Mouse (Mus musculus) layer of hippocampus, postnatal 10 days (tissue): Measurements from ENCODE around the gene Epdr1. TPM values are rescaled to one million over a fixed set of nuclear protein-coding genes. Genes with fewer than 3 reads are reported as not detected.
"Not testable (repeated sequence)": the region's sequence is repeated elsewhere in the genome, so short reads cannot be mapped to it uniquely, and the experiment has no call there.

Experiments
- DNase-seq, 2 experiments: peaks; one replicate each; pipeline ENCODE4 v3.0.0; 2021; ENCODE audit warnings: low spot score in 2 of 2
- total RNA-seq, 2 experiments: library from RNA; stranded (reverse); gene quantifications; 2 replicates each; pipeline ENCODE4 v1.2.3; 2021

The Epdr1 gene
- total RNA-seq, 2 experiments from 2014 or later: 36.3 to 42.2 TPM

DNA sequence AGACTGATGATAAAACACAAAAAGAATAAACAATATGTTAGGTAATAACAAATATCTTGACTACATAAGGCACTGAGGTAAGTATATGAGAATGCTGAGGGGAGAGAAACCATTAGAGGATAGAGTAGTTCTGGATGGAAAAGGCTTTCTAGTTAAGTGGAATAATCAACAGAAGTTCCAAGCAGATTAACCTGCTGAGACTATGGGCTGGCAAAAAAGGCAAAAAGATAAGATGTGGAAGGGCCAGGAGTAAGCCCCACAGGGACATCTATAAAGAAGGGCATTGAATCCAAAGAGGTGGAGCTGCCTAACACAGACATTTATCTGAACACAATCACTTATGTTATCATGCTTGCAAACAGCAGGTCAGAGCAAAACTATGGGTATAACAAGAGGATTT lies 11.6 kb downstream of the Epdr1 start:
- no peak for DNase-seq

DNA sequence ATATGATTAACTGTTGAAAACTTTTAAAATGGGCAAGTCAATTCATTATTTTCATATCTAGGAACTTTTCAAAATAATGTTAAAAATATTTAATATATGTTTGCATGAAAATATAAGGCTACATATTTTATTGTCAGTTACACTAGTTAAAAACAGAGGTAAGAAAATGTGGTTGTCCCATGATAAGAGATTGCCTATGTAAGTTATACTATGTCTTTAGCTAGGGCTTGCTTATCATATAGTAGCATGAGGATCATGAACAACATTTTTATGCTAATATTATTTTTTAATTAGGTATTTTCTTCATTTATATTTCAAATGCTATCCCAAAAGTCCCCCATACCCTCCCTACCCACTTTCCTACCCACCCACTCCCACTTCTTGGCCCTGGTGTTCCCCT lies 14.8 kb downstream of the Epdr1 start:
- no peak for DNase-seq

DNA sequence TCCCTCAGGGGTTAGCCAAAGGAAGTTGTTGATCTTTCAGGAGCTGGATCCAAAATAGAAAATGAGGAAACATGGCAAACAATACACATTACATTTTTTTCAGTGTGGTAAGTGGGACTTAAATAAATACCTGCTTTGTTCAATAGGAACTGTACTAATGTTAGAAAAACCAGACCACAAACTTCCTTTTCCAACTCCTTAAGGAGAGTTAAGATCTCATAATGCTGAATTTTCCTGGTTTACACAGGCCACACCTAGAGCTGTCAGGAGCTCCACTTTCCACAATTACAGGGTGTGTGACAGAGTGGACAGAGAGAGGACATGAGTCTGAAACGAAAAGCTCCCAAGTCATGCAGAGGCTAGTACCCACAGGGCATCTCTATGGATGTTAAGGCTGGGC lies 16.0 kb downstream of the Epdr1 start:
- DNase-seq: no peak

DNA sequence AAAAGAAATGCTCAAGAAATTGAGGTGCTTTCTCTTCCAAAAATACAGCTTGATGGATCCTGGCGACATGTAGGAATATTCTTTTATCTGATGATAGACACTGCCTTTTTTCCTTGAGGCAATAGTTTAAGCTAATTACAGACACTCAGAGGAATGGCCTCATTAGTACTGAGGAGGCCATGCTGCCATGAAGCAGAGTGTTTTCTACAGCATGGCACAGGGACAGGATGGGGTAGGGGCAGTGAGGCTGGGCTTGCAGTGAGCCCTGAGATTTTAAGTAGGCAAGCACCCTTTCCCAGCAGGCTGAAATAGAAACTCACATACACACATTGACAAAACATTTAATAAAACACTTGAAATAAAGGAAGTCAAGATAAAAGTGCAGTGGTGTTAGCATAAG lies 17.2 kb downstream of the Epdr1 start:
- no peak for DNase-seq

DNA sequence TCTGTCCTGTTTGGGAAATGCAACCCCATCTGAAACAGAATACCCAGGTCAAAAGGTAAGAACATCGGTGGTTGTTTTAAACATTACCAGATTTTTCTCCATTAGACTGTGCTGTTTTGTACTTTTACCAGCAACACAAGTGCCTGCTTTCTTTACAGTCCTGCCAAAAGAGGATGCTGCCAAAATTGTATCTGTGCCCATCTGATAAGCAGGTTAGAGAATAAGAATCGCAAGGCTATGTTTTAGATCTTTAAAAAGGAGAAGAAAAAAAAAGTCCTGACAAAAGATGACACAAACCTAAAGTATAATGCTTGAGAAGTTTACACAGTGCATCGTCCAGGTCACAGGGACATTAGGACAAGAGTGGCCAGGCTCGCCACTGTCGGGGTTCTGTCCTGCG lies 20.5 kb downstream of the Epdr1 start:
- DNase-seq: no peak

DNA sequence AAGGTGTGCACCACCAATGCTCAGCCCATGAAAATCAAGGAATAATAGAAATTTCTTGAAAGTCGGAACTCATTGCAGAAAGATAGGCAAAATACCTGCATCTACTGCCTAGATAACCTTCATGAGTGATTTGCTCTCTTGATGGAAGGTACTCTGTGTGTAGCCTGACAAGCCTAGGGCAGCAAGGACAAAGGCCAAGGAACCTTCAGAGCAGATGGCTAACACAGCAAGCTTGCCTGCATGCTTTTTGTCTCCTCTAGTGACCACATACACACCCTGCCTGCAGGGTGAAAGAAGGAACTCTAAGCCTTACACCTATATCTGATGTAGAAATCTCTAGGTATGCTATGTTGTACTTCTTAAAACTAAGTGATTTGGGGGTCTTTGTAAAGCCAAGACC lies 24.6 kb downstream of the Epdr1 start:
- no peak for DNase-seq

DNA sequence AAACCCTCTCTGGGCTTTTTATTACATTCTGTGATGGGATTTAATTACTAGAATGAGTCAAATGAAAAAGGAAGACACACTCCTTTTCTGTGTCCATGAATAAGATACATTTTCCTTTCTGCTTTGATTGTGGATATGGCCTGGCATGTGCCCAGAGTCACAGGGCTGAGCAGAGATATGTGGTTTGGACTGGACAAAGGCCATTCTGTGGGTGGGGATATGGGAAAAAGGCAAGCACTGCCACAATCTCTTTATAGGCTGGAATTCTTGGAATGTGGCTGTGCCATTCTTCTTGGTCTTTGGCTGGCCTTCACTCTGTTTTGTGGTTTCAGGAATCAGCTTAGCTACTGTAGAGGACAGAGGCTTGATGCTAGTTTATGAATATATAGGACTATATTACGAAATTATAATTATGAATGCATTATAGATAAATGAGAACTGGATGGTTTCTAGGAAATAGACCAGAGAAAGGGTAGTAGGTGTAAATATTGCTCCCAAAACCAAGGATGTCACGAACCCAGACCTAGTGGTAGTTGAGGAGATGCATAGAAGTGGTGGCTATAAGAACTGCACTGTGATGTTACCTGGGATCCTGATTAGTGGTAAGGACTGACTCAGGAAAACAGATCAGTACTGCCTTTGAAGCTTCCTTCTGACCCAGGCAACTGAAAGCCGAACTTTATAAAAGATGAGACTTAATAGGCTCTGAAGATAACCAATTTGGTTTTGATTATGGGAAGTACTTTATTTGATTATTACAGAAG lies 28.5 kb downstream of the Epdr1 start:
- no peak for DNase-seq

DNA sequence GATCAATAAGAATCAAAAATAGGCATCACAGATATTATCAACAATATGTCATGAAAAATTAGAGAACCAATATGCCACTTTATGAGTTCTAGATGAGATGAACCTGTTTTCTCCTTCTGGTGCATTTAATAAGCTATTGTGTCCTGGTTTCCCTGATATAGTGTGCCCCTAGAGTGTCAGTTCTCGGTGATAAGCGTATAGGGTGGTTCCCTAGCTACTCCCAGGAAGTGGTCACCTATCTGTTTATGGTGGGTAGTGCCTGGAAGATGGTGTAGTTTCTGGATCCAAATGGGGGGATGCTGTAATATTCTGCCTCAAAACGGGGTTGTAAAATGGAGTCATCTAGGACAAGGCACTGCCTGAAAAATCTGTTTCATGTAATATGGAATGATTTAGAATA lies 43.8 kb downstream of the Epdr1 start:
- DNase-seq: no peak

DNA sequence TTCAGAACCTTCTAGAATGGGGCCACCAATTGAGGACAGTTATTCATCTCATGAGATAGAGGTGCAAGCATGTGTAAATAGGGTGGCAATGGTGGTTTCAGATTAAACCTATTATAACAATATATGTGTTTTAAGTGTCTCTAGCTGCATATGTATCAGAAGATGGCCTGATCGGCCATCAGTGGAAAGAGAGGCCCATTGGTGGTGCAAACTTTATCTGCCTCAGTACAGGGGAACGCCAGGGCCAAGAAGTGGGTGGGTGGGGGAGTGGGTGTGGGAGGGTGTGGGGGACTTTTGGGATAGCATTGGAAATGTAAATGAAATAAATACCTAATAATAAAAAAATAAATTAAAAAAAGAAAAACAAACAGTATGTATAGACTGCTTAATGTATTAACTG lies 45.0 kb downstream of the Epdr1 start:
- not testable (repeated sequence) for DNase-seq

DNA sequence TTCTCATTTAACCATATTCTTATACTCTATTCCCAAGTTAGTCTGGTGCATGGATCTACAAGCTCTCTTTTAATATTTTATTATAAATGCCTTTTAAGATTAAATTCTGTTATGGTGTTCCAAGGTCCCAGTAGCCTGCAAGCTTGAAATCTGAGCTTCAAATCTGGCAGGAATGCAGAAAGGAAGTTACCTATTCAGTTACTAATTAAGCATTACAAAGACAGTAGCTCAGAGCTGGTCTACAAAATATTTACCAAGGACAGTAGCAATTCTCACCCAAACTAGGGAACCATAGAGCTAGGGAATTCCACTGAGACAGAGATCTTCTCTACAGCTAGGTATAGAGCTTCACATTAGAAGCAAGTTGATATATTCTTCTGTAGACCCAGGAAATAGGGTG lies 49.6 kb downstream of the Epdr1 start:
- not testable (repeated sequence) for DNase-seq

DNA sequence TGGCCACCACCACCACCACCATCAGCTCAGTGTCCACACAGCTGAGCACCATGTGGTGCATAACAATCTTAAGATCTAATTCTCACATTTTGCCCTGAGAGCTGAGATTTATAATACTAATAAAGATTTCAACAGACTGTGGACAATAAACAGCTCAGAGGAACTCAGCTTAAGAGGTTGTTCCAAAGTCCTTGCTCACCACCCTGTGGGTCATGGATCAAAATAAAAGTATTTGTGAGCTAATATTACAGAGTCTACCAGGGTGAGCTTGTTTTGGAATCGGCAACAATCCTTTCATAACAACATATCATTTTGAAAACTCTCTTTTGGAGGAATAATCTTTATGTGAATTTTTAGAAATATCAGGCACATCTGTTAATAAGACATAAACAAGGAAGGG lies 57.2 kb downstream of the Epdr1 start:
- DNase-seq: no peak

DNA sequence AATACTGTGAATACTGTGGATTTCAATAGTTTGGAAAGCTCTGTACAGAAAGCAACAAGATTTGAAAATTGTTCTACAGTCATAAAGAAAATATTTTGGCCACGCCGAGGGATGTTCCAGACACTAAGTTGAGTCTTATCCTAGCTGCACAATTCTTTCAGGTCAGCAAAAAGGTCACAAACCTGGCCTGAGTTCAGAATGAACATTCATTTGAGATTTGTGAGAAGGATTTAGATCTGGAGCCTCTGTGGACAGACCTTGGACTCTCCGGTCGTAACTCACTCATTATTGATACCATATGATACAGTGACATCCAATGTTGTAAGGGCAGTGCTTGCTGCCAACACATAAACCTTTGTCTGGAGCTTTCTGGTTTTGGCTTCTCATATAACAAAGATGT lies 64.3 kb downstream of the Epdr1 start:
- DNase-seq: no peak

Other genes with a start within 250 kb of the Epdr1 start
- 10 to 100 TPM; 77.2 to 90.6 TPM for gene Stard3nl, start 224.1 kb downstream of the Epdr1 start, total RNA-seq
- 1 to 10 TPM; 2.2 to 2.4 TPM for gene Sfrp4, start 3.2 kb upstream of the Epdr1 start, total RNA-seq
- gene Nme8, start 77.9 kb upstream of the Epdr1 start, total RNA-seq: not detected
- not detected for gene Gpr141, start 204.3 kb upstream of the Epdr1 start, total RNA-seq